Comparison of ENCODE assay signal across 25 mouse cellular contexts in genomic region chr7:118004620-118005019, GRCm38 (mm10).
A peak's percentile ranks its signal among the peaks of the same experiment; 100 is the strongest.
DNase-seq lines count a peak whose midpoint lies in the region; ATAC-seq and TF ChIP-seq lines count a peak whose summit lies in the region.
"Had no signal": no experiment of that assay in that cellular context is flagged by ENCODE, and none has a peak within 500 bp of the region (broad histone marks: within the 10 kb centered on the region; RNA-seq: fewer than 3 reads in every experiment).

No protein-coding gene starts in this region.

- no peak for TF ChIP-seq POLR2A in brain, embryonic 14.5 days (IDR thresholded peaks at IDR 0.05; ENCODE audit: borderline replicate concordance, extremely low read depth, insufficient read depth, insufficient read length, poor library complexity, severe bottlenecking)

- no peak for TF ChIP-seq CTCF in brain, embryonic 14.5 days (IDR thresholded peaks at IDR 0.05; ENCODE audit: borderline replicate concordance, extremely low read depth, insufficient read depth, insufficient read length)
- no peak for TF ChIP-seq CTCF in hindbrain, postnatal 0 days (IDR thresholded peaks at IDR 0.05; ENCODE audit: low read depth)

- no peaks in the 10 kb centered on the region for H3K9me3 ChIP-seq in midbrain, embryonic 12.5 days
- H3K9me3 ChIP-seq in midbrain, embryonic 16.5 days (replicated peaks; ENCODE audit: control insufficient read depth, low read length, poor library complexity, severe bottlenecking), result no peaks in the 10 kb centered on the region
- H3K9me3 ChIP-seq in hindbrain, postnatal 0 days (ENCODE audit: low read length), result no peaks in the 10 kb centered on the region
- H3K9me3 ChIP-seq: embryonic facial prominence, embryonic 15.5 days; forebrain, embryonic 10.5 days; heart, embryonic 10.5 days; heart, embryonic 15.5 days had no signal

- H3K4me1 ChIP-seq in midbrain, embryonic 12.5 days, result no peaks in the 10 kb centered on the region; the same call in 1 of the 2 replicates
- no peaks in the 10 kb centered on the region for H3K4me1 ChIP-seq in midbrain, embryonic 16.5 days (ENCODE audit: control insufficient read depth, insufficient read depth, low read length)
- H3K4me1 ChIP-seq in hindbrain, postnatal 0 days (ENCODE audit: insufficient read depth, low read length), result no peaks in the 10 kb centered on the region
- H3K4me1 ChIP-seq: embryonic facial prominence, embryonic 15.5 days; forebrain, embryonic 10.5 days; heart, embryonic 10.5 days; heart, embryonic 15.5 days had no signal

- DNase-seq in cerebellum, postnatal 10 days, result peak; percentile 13 to 19
- no peak for DNase-seq in cerebellum, postnatal 36 days
- DNase-seq in brain, embryonic 14.5 days (ENCODE audit: low read depth), result peak; percentile 40
- peak; percentile 17 for DNase-seq in hindbrain, postnatal 0 days (ENCODE audit: low spot score)
- no peak for DNase-seq in gastrocnemius, postnatal 14 days
- no peak for DNase-seq in heart, postnatal 4 days
- DNase-seq: adrenal gland, adult 8-10 months; adrenal gland, postnatal 36 days; B cell, adult 2 months; cerebellum, adult 11-12 months; cerebellum, adult 9-10 months; embryo, embryonic 11 days; heart, adult 18-20 months; heart, postnatal 14 days had no signal

- H3K4me3 ChIP-seq in midbrain, embryonic 12.5 days, result no peak overlapping the region
- H3K4me3 ChIP-seq in midbrain, embryonic 16.5 days (ENCODE audit: low read depth, low read length), result no peak overlapping the region
- H3K4me3 ChIP-seq in hindbrain, postnatal 0 days (ENCODE audit: low read length), result no peak overlapping the region
- H3K4me3 ChIP-seq: embryonic facial prominence, embryonic 15.5 days; erythroblast, embryonic 14.5 days; forebrain, embryonic 10.5 days; heart, embryonic 10.5 days; heart, embryonic 15.5 days had no signal

- peak overlapping the region; percentile 52; the same call in 1 of the 2 replicates for H3K27ac ChIP-seq in midbrain, embryonic 12.5 days (replicated peaks)
- no peak overlapping the region; the same call in 1 of the 2 replicates for H3K27ac ChIP-seq in midbrain, embryonic 16.5 days (ENCODE audit: low read length)
- peak overlapping the region; percentile 20; the same call in 1 of the 2 replicates for H3K27ac ChIP-seq in hindbrain, postnatal 0 days
- H3K27ac ChIP-seq: embryonic facial prominence, embryonic 15.5 days; forebrain, embryonic 10.5 days; heart, embryonic 10.5 days; heart, embryonic 15.5 days had no signal

- no peak overlapping the region for H3K4me2 ChIP-seq in midbrain, embryonic 12.5 days (replicated peaks)
- H3K4me2 ChIP-seq in midbrain, embryonic 16.5 days (ENCODE audit: low read length), result no peak overlapping the region
- H3K4me2 ChIP-seq in hindbrain, postnatal 0 days (ENCODE audit: low read depth, low read length), result no peak overlapping the region
- H3K4me2 ChIP-seq: embryonic facial prominence, embryonic 15.5 days; heart, embryonic 15.5 days had no signal

- H3K9ac ChIP-seq in midbrain, embryonic 12.5 days (replicated peaks), result no peak overlapping the region
- no peak overlapping the region for H3K9ac ChIP-seq in midbrain, embryonic 16.5 days (ENCODE audit: low read depth, low read length)
- H3K9ac ChIP-seq in hindbrain, postnatal 0 days (replicated peaks; ENCODE audit: low read length), result no peak overlapping the region
- H3K9ac ChIP-seq: embryonic facial prominence, embryonic 15.5 days; heart, embryonic 15.5 days had no signal

- 65% methylated on average over 7 of the region's 7 CpGs for WGBS in midbrain, embryonic 12.5 days
- WGBS in midbrain, embryonic 16.5 days, result 39% methylated on average over 7 of the region's 7 CpGs
- 46% methylated on average over 7 of the region's 7 CpGs for WGBS in hindbrain, postnatal 0 days

- no peaks in the 10 kb centered on the region for H3K36me3 ChIP-seq in midbrain, embryonic 12.5 days
- no peaks in the 10 kb centered on the region for H3K36me3 ChIP-seq in midbrain, embryonic 16.5 days (ENCODE audit: control insufficient read depth, insufficient read depth, low read length)
- H3K36me3 ChIP-seq in hindbrain, postnatal 0 days (ENCODE audit: insufficient read depth, low read length), result no peaks in the 10 kb centered on the region
- H3K36me3 ChIP-seq: embryonic facial prominence, embryonic 15.5 days; forebrain, embryonic 10.5 days; G1E; heart, embryonic 10.5 days; heart, embryonic 15.5 days had no signal

- no peak for ATAC-seq in midbrain, embryonic 12.5 days (ENCODE audit: low FRiP score, low read depth)
- no peak for ATAC-seq in midbrain, embryonic 16.5 days
- ATAC-seq in hindbrain, postnatal 0 days, result no peak
- ATAC-seq: CD4-positive, CD25-positive, alpha-beta regulatory T cell, adult 4 months; forebrain, embryonic 14.5 days; intestine, embryonic 16.5 days had no signal

- H3K27me3 ChIP-seq in midbrain, embryonic 12.5 days, result no peaks in the 10 kb centered on the region
- H3K27me3 ChIP-seq in midbrain, embryonic 16.5 days (ENCODE audit: control insufficient read depth, insufficient read depth, low read depth, low read length), result no peaks in the 10 kb centered on the region
- H3K27me3 ChIP-seq in hindbrain, postnatal 0 days (ENCODE audit: insufficient read depth, low read length), result no peaks in the 10 kb centered on the region
- H3K27me3 ChIP-seq: embryonic facial prominence, embryonic 15.5 days; heart, embryonic 15.5 days had no signal

- intact Hi-C loops in gastrocnemius, postnatal 14 days (cut with DNase I; ENCODE audit: low total_unique reads), result loop anchor here (10.0 kb wide), 1 partner anchor 870 kb away; no protein-coding TSS in a partner anchor

Comparison
In these comparisons a context has a peak if more than half of its experiments do, and no peak if none do; other contexts are left out.
1. DNase-seq: peak in cerebellum, postnatal 10 days (2 of 2), brain, embryonic 14.5 days (single experiment) and hindbrain, postnatal 0 days (single experiment); none in cerebellum, postnatal 36 days (0 of 2), gastrocnemius, postnatal 14 days (single experiment) and heart, postnatal 4 days (single experiment).